Mouse (Mus musculus): ENCODE results near the gene Zfhx3. TPM values are rescaled to one million over a fixed set of nuclear protein-coding genes. Genes with fewer than 3 reads are reported as not detected.

Gene Zfhx3
- polyA plus RNA-seq, 1 experiment from 2014 or later = 34.7 TPM

DNA sequence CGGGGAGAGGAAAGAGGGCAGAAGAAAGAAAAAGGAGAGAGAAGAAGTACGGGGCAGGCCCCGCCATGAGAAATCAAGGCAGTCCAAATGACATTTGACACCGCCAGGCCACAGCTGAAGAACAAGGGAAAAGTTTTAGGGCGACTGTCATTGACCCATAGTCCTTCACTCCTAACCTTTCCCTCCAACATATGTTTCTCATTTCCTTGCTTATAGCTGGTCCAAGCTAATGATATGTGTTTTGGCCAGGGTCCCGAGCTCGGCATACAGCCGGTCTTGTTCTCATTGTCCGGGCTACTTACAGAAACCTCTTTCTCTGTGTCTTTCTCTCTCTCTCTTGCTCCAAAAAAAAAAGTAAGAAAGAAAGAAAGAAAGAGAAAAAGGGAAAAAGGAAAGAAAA, 651.4 kb downstream of the Zfhx3 start:
- H3K4me2 ChIP-seq (replicated peaks) = no peak overlapping the region
- no peaks in the 10 kb centered on the region for H3K36me3 ChIP-seq (replicated peaks; ENCODE audit: control insufficient read depth, insufficient read depth)
- H3K9me3 ChIP-seq (ENCODE audit: control insufficient read depth, low read length) = no peaks in the 10 kb centered on the region
- DNase-seq (ENCODE audit: low spot score) = peak; percentile 51
- ATAC-seq (ENCODE audit: low FRiP score) = no peak
- 0 out of 2 replicates have a peak, but pooled peaks cover 3% of the 10 kb centered on the region for H3K27me3 ChIP-seq (ENCODE audit: control insufficient read depth, insufficient read depth, low read length)
- H3K4me1 ChIP-seq (replicated peaks; ENCODE audit: control insufficient read depth, insufficient read depth, low read length) = peaks cover 7% of the 10 kb centered on the region; the same call in 1 of the 2 replicates
- 43% methylated on average over 9 of the region's 9 CpGs for WGBS
- H3K27ac ChIP-seq = no peak overlapping the region
- H3K4me3 ChIP-seq (replicated peaks; ENCODE audit: low read length) = no peak overlapping the region
- no peak overlapping the region for H3K9ac ChIP-seq

- peaks cover 7% of the 10 kb centered on the region; the same call in 1 of the 2 replicates for H3K4me1 ChIP-seq (replicated peaks; ENCODE audit: control insufficient read depth, insufficient read depth, low read length)
- no peak overlapping the region for H3K27ac ChIP-seq
- H3K4me2 ChIP-seq (replicated peaks) = no peak overlapping the region
- no peak overlapping the region for H3K9ac ChIP-seq
- H3K9me3 ChIP-seq (ENCODE audit: control insufficient read depth, low read length) = no peaks in the 10 kb centered on the region
- no peak for ATAC-seq (ENCODE audit: low FRiP score)
- 0 out of 2 replicates have a peak, but pooled peaks cover 3% of the 10 kb centered on the region for H3K27me3 ChIP-seq (ENCODE audit: control insufficient read depth, insufficient read depth, low read length)
- H3K4me3 ChIP-seq (replicated peaks; ENCODE audit: low read length) = no peak overlapping the region
- H3K36me3 ChIP-seq (replicated peaks; ENCODE audit: control insufficient read depth, insufficient read depth) = no peaks in the 10 kb centered on the region
- WGBS = 33% methylated on average over 9 of the region's 9 CpGs
- DNase-seq (ENCODE audit: low spot score) = no peak
Observed at GRCm38 (mm10) chr8:108594361-108595060, 652.1 kb downstream of the Zfhx3 start.

DNA sequence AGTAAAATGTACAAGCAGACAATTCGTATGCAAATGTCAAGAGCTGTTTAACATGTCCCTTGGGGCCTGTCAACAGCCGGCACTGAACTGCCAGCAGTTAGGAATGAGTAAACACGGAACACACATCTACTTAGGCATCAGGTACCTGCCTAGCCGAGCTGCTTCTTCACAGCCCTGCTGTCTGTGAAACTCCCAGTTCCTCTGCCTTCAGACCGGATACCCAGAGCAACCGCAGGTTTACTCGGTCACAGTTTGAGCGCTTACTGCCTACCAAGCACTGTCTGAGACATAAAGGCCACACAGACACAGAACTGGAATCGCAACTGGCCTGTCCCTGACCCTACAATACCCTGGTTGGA, 652.6 kb downstream of the Zfhx3 start:
- Histone ChIP-seq H3K36me3 (replicated peaks; ENCODE audit: control insufficient read depth, insufficient read depth) (no peaks in the 10 kb centered on the region), H3K4me2 (replicated peaks) (no peak overlapping the region), H3K27ac (no peak overlapping the region; the same call in 1 of the 2 replicates), H3K9ac (no peak overlapping the region), H3K27me3 (ENCODE audit: control insufficient read depth, insufficient read depth, low read length) (0 out of 2 replicates have a peak, but pooled peaks cover 3% of the 10 kb centered on the region), H3K4me1 (replicated peaks; ENCODE audit: control insufficient read depth, insufficient read depth, low read length) (peaks cover 7% of the 10 kb centered on the region; the same call in 1 of the 2 replicates), H3K4me3 (replicated peaks; ENCODE audit: low read length) (no peak overlapping the region), H3K9me3 (ENCODE audit: control insufficient read depth, low read length) (no peaks in the 10 kb centered on the region)
- DNase-seq (ENCODE audit: low spot score) (peak; percentile 34), ATAC-seq (ENCODE audit: low FRiP score) (no peak)
- 40% methylated on average over 9 of the region's 9 CpGs for WGBS

- H3K9ac ChIP-seq = no peak overlapping the region
- H3K9me3 ChIP-seq (ENCODE audit: control insufficient read depth, low read length) = no peaks in the 10 kb centered on the region
- no peak overlapping the region for H3K4me3 ChIP-seq (replicated peaks; ENCODE audit: low read length)
- DNase-seq (ENCODE audit: low spot score) (no peak), ATAC-seq (ENCODE audit: low FRiP score) (no peak)
- H3K36me3 ChIP-seq (replicated peaks; ENCODE audit: control insufficient read depth, insufficient read depth) = no peaks in the 10 kb centered on the region
- H3K27ac ChIP-seq = no peak overlapping the region; the same call in 1 of the 2 replicates
- 85% methylated on average over 19 of the region's 19 CpGs for WGBS
- peaks cover 7% of the 10 kb centered on the region; the same call in 1 of the 2 replicates for H3K4me1 ChIP-seq (replicated peaks; ENCODE audit: control insufficient read depth, insufficient read depth, low read length)
- H3K4me2 ChIP-seq (replicated peaks) = no peak overlapping the region
- H3K27me3 ChIP-seq (ENCODE audit: control insufficient read depth, insufficient read depth, low read length) = 0 out of 2 replicates have a peak, but pooled peaks cover 3% of the 10 kb centered on the region
Observed at GRCm38 (mm10) chr8:108595721-108596495, 653.5 kb downstream of the Zfhx3 start.

- H3K4me2 ChIP-seq (replicated peaks) = no peak overlapping the region
- H3K36me3 ChIP-seq (replicated peaks; ENCODE audit: control insufficient read depth, insufficient read depth) = no peaks in the 10 kb centered on the region
- H3K4me1 ChIP-seq (replicated peaks; ENCODE audit: control insufficient read depth, insufficient read depth, low read length) = peaks cover 7% of the 10 kb centered on the region; the same call in 1 of the 2 replicates
- no peak for ATAC-seq (ENCODE audit: low FRiP score)
- no peak for DNase-seq (ENCODE audit: low spot score)
- no peak overlapping the region for H3K27ac ChIP-seq
- H3K9ac ChIP-seq = no peak overlapping the region
- H3K27me3 ChIP-seq (ENCODE audit: control insufficient read depth, insufficient read depth, low read length) = 0 out of 2 replicates have a peak, but pooled peaks cover 3% of the 10 kb centered on the region
- WGBS = 82% methylated on average over 8 of the region's 8 CpGs
- H3K9me3 ChIP-seq (ENCODE audit: control insufficient read depth, low read length) = no peaks in the 10 kb centered on the region
- H3K4me3 ChIP-seq (replicated peaks; ENCODE audit: low read length) = no peak overlapping the region
Observed at GRCm38 (mm10) chr8:108599003-108599402, 656.6 kb downstream of the Zfhx3 start.

GRCm38 (mm10) chr8:108599558-108599957, 657.1 kb downstream of the Zfhx3 start:
- Histone ChIP-seq H3K27me3 (ENCODE audit: control insufficient read depth, insufficient read depth, low read length) (0 out of 2 replicates have a peak, but pooled peaks cover 3% of the 10 kb centered on the region), H3K9ac (no peak overlapping the region), H3K9me3 (ENCODE audit: control insufficient read depth, low read length) (no peaks in the 10 kb centered on the region), H3K4me3 (replicated peaks; ENCODE audit: low read length) (no peak overlapping the region), H3K4me1 (replicated peaks; ENCODE audit: control insufficient read depth, insufficient read depth, low read length) (peaks cover 6% of the 10 kb centered on the region; the same call in 1 of the 2 replicates), H3K36me3 (replicated peaks; ENCODE audit: control insufficient read depth, insufficient read depth) (no peaks in the 10 kb centered on the region), H3K4me2 (replicated peaks) (no peak overlapping the region), H3K27ac (no peak overlapping the region)
- DNase-seq (ENCODE audit: low spot score) (no peak), ATAC-seq (ENCODE audit: low FRiP score) (no peak)
- 88% methylated on average over 6 of the region's 6 CpGs for WGBS

- Histone ChIP-seq H3K36me3 (replicated peaks; ENCODE audit: control insufficient read depth, insufficient read depth) (no peaks in the 10 kb centered on the region), H3K27ac (no peak overlapping the region), H3K27me3 (ENCODE audit: control insufficient read depth, insufficient read depth, low read length) (no peaks in the 10 kb centered on the region), H3K4me1 (replicated peaks; ENCODE audit: control insufficient read depth, insufficient read depth, low read length) (no peaks in the 10 kb centered on the region), H3K9ac (no peak overlapping the region), H3K4me2 (replicated peaks) (no peak overlapping the region), H3K9me3 (ENCODE audit: control insufficient read depth, low read length) (no peaks in the 10 kb centered on the region), H3K4me3 (replicated peaks; ENCODE audit: low read length) (no peak overlapping the region)
- 71% methylated on average over 5 of the region's 5 CpGs for WGBS
- no peak for DNase-seq (ENCODE audit: low spot score)
- ATAC-seq (ENCODE audit: low FRiP score) = no peak
Observed at GRCm38 (mm10) chr8:108608678-108609077, 666.2 kb downstream of the Zfhx3 start.

- no peak overlapping the region for H3K4me2 ChIP-seq (replicated peaks)
- DNase-seq (ENCODE audit: low spot score) (no peak), ATAC-seq (ENCODE audit: low FRiP score) (no peak)
- H3K9ac ChIP-seq = no peak overlapping the region
- H3K27ac ChIP-seq = no peak overlapping the region
- WGBS = 75% methylated on average over 5 of the region's 5 CpGs
- H3K27me3 ChIP-seq (ENCODE audit: control insufficient read depth, insufficient read depth, low read length) = no peaks in the 10 kb centered on the region
- no peak overlapping the region for H3K4me3 ChIP-seq (replicated peaks; ENCODE audit: low read length)
- no peaks in the 10 kb centered on the region for H3K9me3 ChIP-seq (ENCODE audit: control insufficient read depth, low read length)
- H3K36me3 ChIP-seq (replicated peaks; ENCODE audit: control insufficient read depth, insufficient read depth) = no peaks in the 10 kb centered on the region
- no peaks in the 10 kb centered on the region for H3K4me1 ChIP-seq (replicated peaks; ENCODE audit: control insufficient read depth, insufficient read depth, low read length)
Observed at GRCm38 (mm10) chr8:108609114-108609513, 666.7 kb downstream of the Zfhx3 start.

GRCm38 (mm10) chr8:108611141-108611674, 668.8 kb downstream of the Zfhx3 start:
- Histone ChIP-seq H3K4me3 (replicated peaks; ENCODE audit: low read length) (no peak overlapping the region), H3K27me3 (ENCODE audit: control insufficient read depth, insufficient read depth, low read length) (no peaks in the 10 kb centered on the region), H3K4me2 (replicated peaks) (no peak overlapping the region), H3K27ac (no peak overlapping the region), H3K9ac (no peak overlapping the region), H3K4me1 (replicated peaks; ENCODE audit: control insufficient read depth, insufficient read depth, low read length) (no peaks in the 10 kb centered on the region), H3K9me3 (ENCODE audit: control insufficient read depth, low read length) (no peaks in the 10 kb centered on the region), H3K36me3 (replicated peaks; ENCODE audit: control insufficient read depth, insufficient read depth) (no peaks in the 10 kb centered on the region)
- ATAC-seq (ENCODE audit: low FRiP score) = no peak
- 88% methylated on average over 9 of the region's 9 CpGs for WGBS
- DNase-seq (ENCODE audit: low spot score) = no peak

All from hindbrain, embryonic 14.5 days (tissue).